Mouse (Mus musculus): ENCODE measurements around the gene 0610037L13Rik. TPM values are rescaled to one million over a fixed set of nuclear protein-coding genes. Genes with fewer than 3 reads are reported as not detected.

0610037L13Rik gene
- polyA plus RNA-seq, 1 experiment = 15.0 TPM

- no peak overlapping the region for H3K27ac ChIP-seq (ENCODE audit: insufficient read depth, low read length)
- H3K4me1 ChIP-seq (ENCODE audit: control insufficient read depth, insufficient read depth, insufficient read length) = no peaks in the 10 kb centered on the region
- TF ChIP-seq POLR2A (IDR thresholded peaks at IDR 0.05; ENCODE audit: low read depth, low read length) (no peak), CTCF (IDR thresholded peaks at IDR 0.05; ENCODE audit: extremely low read depth, insufficient read depth, insufficient read length, insufficient replicate concordance) (no peak)
- 91% methylated on average over 8 of the region's 8 CpGs for WGBS
- H3K27me3 ChIP-seq (ENCODE audit: control insufficient read depth, insufficient read depth, low read length) = no peaks in the 10 kb centered on the region
- no peaks in the 10 kb centered on the region for H3K36me3 ChIP-seq (ENCODE audit: control insufficient read depth, insufficient read depth, low read length)
- no peak for DNase-seq (ENCODE audit: low read depth in 1 of 2, low spot score in 2 of 2)
- H3K4me3 ChIP-seq (ENCODE audit: extremely low read depth, insufficient read depth, insufficient read length) = no peak overlapping the region
Measured at GRCm38 (mm10) chr4:107853333-107853732, 36.3 kb upstream of the 0610037L13Rik start.

GRCm38 (mm10) chr4:107853836-107854235 is 35.8 kb upstream of the 0610037L13Rik start:
- no peak for TF ChIP-seq POLR2A (IDR thresholded peaks at IDR 0.05; ENCODE audit: low read depth, low read length)
- TF ChIP-seq CTCF (IDR thresholded peaks at IDR 0.05; ENCODE audit: extremely low read depth, insufficient read depth, insufficient read length, insufficient replicate concordance) = no peak
- 93% methylated on average over 7 of the region's 7 CpGs for WGBS
- H3K4me3 ChIP-seq (ENCODE audit: extremely low read depth, insufficient read depth, insufficient read length) = no peak overlapping the region
- no peaks in the 10 kb centered on the region for H3K4me1 ChIP-seq (ENCODE audit: control insufficient read depth, insufficient read depth, insufficient read length)
- H3K27ac ChIP-seq (ENCODE audit: insufficient read depth, low read length) = no peak overlapping the region
- no peaks in the 10 kb centered on the region for H3K27me3 ChIP-seq (ENCODE audit: control insufficient read depth, insufficient read depth, low read length)
- no peak for DNase-seq (ENCODE audit: low read depth in 1 of 2, low spot score in 2 of 2)
- H3K36me3 ChIP-seq (ENCODE audit: control insufficient read depth, insufficient read depth, low read length) = no peaks in the 10 kb centered on the region

- WGBS = 86% methylated on average over 11 of the region's 11 CpGs
Measured at GRCm38 (mm10) chr4:107856958-107857686, 32.5 kb upstream of the 0610037L13Rik start.

GRCm38 (mm10) chr4:107858995-107859394 is 30.6 kb upstream of the 0610037L13Rik start:
- 91% methylated on average over 7 of the region's 7 CpGs for WGBS
- Histone ChIP-seq H3K4me1 (ENCODE audit: control insufficient read depth, insufficient read depth, insufficient read length) (no peaks in the 10 kb centered on the region), H3K4me3 (ENCODE audit: extremely low read depth, insufficient read depth, insufficient read length) (no peak overlapping the region), H3K36me3 (ENCODE audit: control insufficient read depth, insufficient read depth, low read length) (no peaks in the 10 kb centered on the region), H3K27ac (ENCODE audit: insufficient read depth, low read length) (no peak overlapping the region), H3K27me3 (ENCODE audit: control insufficient read depth, insufficient read depth, low read length) (no peaks in the 10 kb centered on the region)
- no peak for TF ChIP-seq POLR2A (IDR thresholded peaks at IDR 0.05; ENCODE audit: low read depth, low read length)
- no peak for TF ChIP-seq CTCF (IDR thresholded peaks at IDR 0.05; ENCODE audit: extremely low read depth, insufficient read depth, insufficient read length, insufficient replicate concordance)
- no peak for DNase-seq (ENCODE audit: low read depth in 1 of 2, low spot score in 2 of 2)

More at GRCm38 (mm10) chr4:107856958-107857686, 32.5 kb upstream of the 0610037L13Rik start:
- TF ChIP-seq POLR2A (IDR thresholded peaks at IDR 0.05; ENCODE audit: low read depth, low read length) (no peak), CTCF (IDR thresholded peaks at IDR 0.05; ENCODE audit: extremely low read depth, insufficient read depth, insufficient read length, insufficient replicate concordance) (no peak)
- Histone ChIP-seq H3K27ac (ENCODE audit: insufficient read depth, low read length) (no peak overlapping the region), H3K4me3 (ENCODE audit: extremely low read depth, insufficient read depth, insufficient read length) (no peak overlapping the region), H3K27me3 (ENCODE audit: control insufficient read depth, insufficient read depth, low read length) (no peaks in the 10 kb centered on the region), H3K4me1 (ENCODE audit: control insufficient read depth, insufficient read depth, insufficient read length) (no peaks in the 10 kb centered on the region), H3K36me3 (ENCODE audit: control insufficient read depth, insufficient read depth, low read length) (no peaks in the 10 kb centered on the region)
- DNase-seq (ENCODE audit: low read depth in 1 of 2, low spot score in 2 of 2) = no peak

DNA sequence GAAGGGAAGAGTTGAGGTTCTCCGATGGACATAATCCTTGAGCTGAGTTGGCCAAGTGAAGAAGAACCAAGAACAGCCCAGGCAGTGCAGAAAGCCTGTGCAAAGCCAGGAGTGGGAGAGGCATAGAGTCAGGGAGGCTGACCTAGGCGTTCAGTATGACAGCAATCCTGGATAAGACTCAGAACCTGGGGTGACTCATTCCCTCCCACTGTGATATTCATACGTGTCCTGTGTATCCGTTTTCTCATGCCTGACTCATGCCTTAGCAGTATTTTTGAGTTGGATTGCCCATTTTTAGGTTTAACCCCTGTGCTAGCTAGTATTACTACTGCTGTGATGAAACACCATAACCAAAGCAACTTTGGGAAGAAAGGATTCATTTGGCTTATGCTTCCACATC is 24.7 kb upstream of the 0610037L13Rik start:
- H3K27me3 ChIP-seq (ENCODE audit: control insufficient read depth, insufficient read depth, low read length) = no peaks in the 10 kb centered on the region
- WGBS = 89% methylated on average over 4 of the region's 4 CpGs
- no peak overlapping the region for H3K4me3 ChIP-seq (ENCODE audit: extremely low read depth, insufficient read depth, insufficient read length)
- no peaks in the 10 kb centered on the region for H3K36me3 ChIP-seq (ENCODE audit: control insufficient read depth, insufficient read depth, low read length)
- no peak for TF ChIP-seq POLR2A (IDR thresholded peaks at IDR 0.05; ENCODE audit: low read depth, low read length)
- no peak for TF ChIP-seq CTCF (IDR thresholded peaks at IDR 0.05; ENCODE audit: extremely low read depth, insufficient read depth, insufficient read length, insufficient replicate concordance)
- no peak overlapping the region for H3K27ac ChIP-seq (ENCODE audit: insufficient read depth, low read length)
- DNase-seq (ENCODE audit: low read depth in 1 of 2, low spot score in 2 of 2) = no peak
- H3K4me1 ChIP-seq (ENCODE audit: control insufficient read depth, insufficient read depth, insufficient read length) = no peaks in the 10 kb centered on the region

DNA sequence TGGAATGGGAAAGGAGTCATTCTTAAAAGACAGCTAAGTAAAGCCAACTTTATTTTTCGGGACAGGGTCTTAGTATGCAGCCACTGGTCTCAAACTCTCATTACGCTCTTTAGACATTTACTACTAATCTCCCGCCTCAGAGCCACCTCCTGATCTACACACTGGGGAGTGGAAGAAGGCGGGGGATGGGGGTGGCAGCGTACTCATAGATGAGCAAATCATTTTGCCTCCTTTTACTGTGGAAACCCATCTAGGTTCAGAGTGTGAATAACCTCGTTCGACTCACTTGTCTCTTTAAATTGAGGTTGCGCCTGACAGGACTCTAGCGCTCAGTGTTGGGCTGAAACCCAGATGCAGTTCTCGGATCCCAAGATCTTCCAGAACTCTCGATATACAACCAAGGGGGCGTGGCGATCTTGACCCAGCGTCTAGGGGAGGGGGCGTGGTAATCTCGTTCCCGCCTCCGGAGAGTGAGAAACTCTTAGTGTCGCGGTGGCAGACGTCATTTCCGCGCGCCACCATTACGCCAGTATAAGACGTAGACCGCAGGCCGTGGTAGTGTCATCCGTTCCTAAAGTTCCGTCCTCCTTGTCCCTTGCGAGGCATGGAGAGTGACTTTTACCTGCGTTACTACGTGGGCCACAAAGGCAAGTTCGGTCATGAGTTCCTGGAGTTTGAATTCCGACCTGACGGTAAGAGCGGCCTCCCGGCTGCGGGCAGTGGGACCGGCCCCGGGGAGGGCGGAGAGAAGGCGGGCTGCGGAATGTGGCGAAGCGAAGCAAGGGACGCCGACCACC is 10.2 kb upstream of the 0610037L13Rik start, which contains the start of gene Magoh:
Gene Magoh (plus strand): TSS at position 502 of the 797 bp plus-strand sequence.
- WGBS = 2% methylated on average over 48 of the region's 48 CpGs
- TF ChIP-seq POLR2A (IDR thresholded peaks at IDR 0.05; ENCODE audit: low read depth, low read length) (peak; percentile 71), CTCF (IDR thresholded peaks at IDR 0.05; ENCODE audit: extremely low read depth, insufficient read depth, insufficient read length, insufficient replicate concordance) (no peak)
- H3K27me3 ChIP-seq (ENCODE audit: control insufficient read depth, insufficient read depth, low read length) = no peaks in the 10 kb centered on the region
- peak within 1 kb of the TSS; percentile 73 for H3K27ac ChIP-seq (ENCODE audit: insufficient read depth, low read length)
- H3K4me3 ChIP-seq (ENCODE audit: extremely low read depth, insufficient read depth, insufficient read length) = peak within 1 kb of the TSS; percentile 89
- H3K36me3 ChIP-seq (ENCODE audit: control insufficient read depth, insufficient read depth, low read length) = peaks cover 8% of the 10 kb centered on the region
- peak; percentile 93 to 95 for DNase-seq (ENCODE audit: low read depth in 1 of 2, low spot score in 2 of 2)
- peaks cover 5% of the 10 kb centered on the region; the same call in 1 of the 2 replicates for H3K4me1 ChIP-seq (ENCODE audit: control insufficient read depth, insufficient read depth, insufficient read length)

Measured in spleen, adult 2 months (tissue).